Mouse (Mus musculus) limb, embryonic 12.5 days (tissue): Measurements from ENCODE around the gene Olfr395. TPM values are rescaled to one million over a fixed set of nuclear protein-coding genes. Genes with fewer than 3 reads are reported as not detected.
"Not testable (repeated sequence)": the region's sequence is repeated elsewhere in the genome, so short reads cannot be mapped to it uniquely, and the experiment has no call there.

Experiments
- ATAC-seq: fragments of 200-750 bp; cut with Nextera tagmentation; 2 replicates; pipeline ENCODE4 v1.8.0; 2017; ENCODE audit warnings: low read depth, moderate TSS enrichment; ENCODE audit not compliant: insufficient number of reproducible peaks, insufficient read depth, low FRiP score, low TSS enrichment
- H3K27ac ChIP-seq: fragments of 300-500 bp; sonication (generic); 2 replicates; pipeline ENCODE4 v1.5.1; 2016; ENCODE audit warnings: mild to moderate bottlenecking, moderate library complexity
- H3K27me3 ChIP-seq: fragments of 300-500 bp; sonication (generic); 2 replicates; pipeline ENCODE4 v1.6.1; 2016; ENCODE audit warnings: mild to moderate bottlenecking, moderate library complexity
- H3K36me3 ChIP-seq: fragments of 300-500 bp; sonication (generic); 2 replicates; pipeline ENCODE4 v1.6.1; 2016; ENCODE audit warnings: mild to moderate bottlenecking, moderate library complexity
- H3K4me1 ChIP-seq: fragments of 300-500 bp; sonication (generic); replicated peaks from 2 replicates; pipeline ENCODE4 v1.6.1; 2016
- H3K4me2 ChIP-seq: fragments of 300-500 bp; sonication (generic); 2 replicates; pipeline ENCODE4 v1.6.1; 2016; ENCODE audit warnings: mild to moderate bottlenecking, moderate library complexity
- H3K4me3 ChIP-seq: fragments of 300-500 bp; sonication (generic); replicated peaks from 2 replicates; pipeline ENCODE4 v1.5.1; 2016; ENCODE audit warnings: mild to moderate bottlenecking
- H3K9ac ChIP-seq: fragments of 300-500 bp; sonication (generic); replicated peaks from 2 replicates; pipeline ENCODE4 v1.6.1; 2016; ENCODE audit warnings: mild to moderate bottlenecking, moderate library complexity
- H3K9me3 ChIP-seq: fragments of 300-500 bp; sonication (generic); 2 replicates; pipeline ENCODE4 v1.6.1; 2016; ENCODE audit warnings: mild to moderate bottlenecking, moderate library complexity
- WGBS: fragments of 180-500 bp; shearing (Covaris S2); methylation state at CpG from one replicate; pipeline ENCODE4 v1.1.7; 2016; 5-methylcytosine and 5-hydroxymethylcytosine counted together
- polyA plus RNA-seq: library from polyadenylated mRNA; unstranded; fragments of >200 nt; fragmentation: Nextera tagmentation; extraction: Ambion mirVana; gene quantifications from 2 replicates; pipeline ENCODE4 v1.2.1, GENCODE M21; 2016

The Olfr395 gene
- not detected in 2 replicates for polyA plus RNA-seq

- H3K36me3 ChIP-seq, result not testable (repeated sequence)
These were observed at the start of gene Olfr395 for GRCm38 (mm10) chr11:73909199-73909598. Gene Olfr395, minus strand, starts transcription at chr11:73909299.

GRCm38 (mm10) chr11:73936377-73936776 lies 27.3 kb upstream of the Olfr395 start, which contains the start of gene Olfr23:
Gene Olfr23, plus strand, starts transcription at chr11:73936677.
- H3K27me3 ChIP-seq, result no peaks in the 10 kb centered on the region
- H3K36me3 ChIP-seq, result no peaks in the 10 kb centered on the region
- no peak for ATAC-seq
- H3K9me3 ChIP-seq, result peaks cover 12% of the 10 kb centered on the region
- H3K4me2 ChIP-seq, result no peak within 1 kb of the TSS
- H3K27ac ChIP-seq, result no peak within 1 kb of the TSS
- H3K4me3 ChIP-seq, result no peak within 1 kb of the TSS
- no peaks in the 10 kb centered on the region for H3K4me1 ChIP-seq
- H3K9ac ChIP-seq, result no peak within 1 kb of the TSS

More at GRCm38 (mm10) chr11:73909199-73909598, at the start of gene Olfr395:
- H3K9me3 ChIP-seq, result peaks cover 13% of the 10 kb centered on the region; the same call in 1 of the 2 replicates
- H3K9ac ChIP-seq, H3K4me2 ChIP-seq, H3K27ac ChIP-seq, H3K27me3 ChIP-seq, ATAC-seq, H3K4me3 ChIP-seq, H3K4me1 ChIP-seq: not testable (repeated sequence)
- WGBS, result 78% methylated on average over 4 of the region's 4 CpGs

GRCm38 (mm10) chr11:73890671-73891070 lies 18.4 kb downstream of the Olfr395 start, which contains the start of gene Olfr394:
Gene Olfr394, minus strand, starts transcription at chr11:73890771.
- no peaks in the 10 kb centered on the region for H3K4me1 ChIP-seq
- 86% methylated on average over 1 of the region's 1 CpGs for WGBS

More at GRCm38 (mm10) chr11:73890671-73891070, 18.4 kb downstream of the Olfr395 start, which contains the start of gene Olfr394:
- no peak for ATAC-seq
- no peak within 1 kb of the TSS for H3K9ac ChIP-seq
- no peak within 1 kb of the TSS for H3K27ac ChIP-seq
- H3K36me3 ChIP-seq, result no peaks in the 10 kb centered on the region
- no peaks in the 10 kb centered on the region for H3K27me3 ChIP-seq
- H3K4me2 ChIP-seq, result no peak within 1 kb of the TSS
- H3K9me3 ChIP-seq, result peaks cover 12% of the 10 kb centered on the region
- no peak within 1 kb of the TSS for H3K4me3 ChIP-seq

Other genes with a start within 250 kb of the Olfr395 start
- not detected in 2 replicates for gene Zfp735, start 220.5 kb downstream of the Olfr395 start, polyA plus RNA-seq
- gene Olfr389, start 128.6 kb downstream of the Olfr395 start, polyA plus RNA-seq, result not detected in 2 replicates
- gene Olfr390, start 126.3 kb downstream of the Olfr395 start, polyA plus RNA-seq, result not detected in 2 replicates
- not detected in 2 replicates for gene Olfr391-ps, start 106.2 kb downstream of the Olfr395 start, polyA plus RNA-seq
- not detected in 2 replicates for gene Olfr392, start 92.2 kb downstream of the Olfr395 start, polyA plus RNA-seq
- not detected in 2 replicates for gene Olfr393, start 57.8 kb downstream of the Olfr395 start, polyA plus RNA-seq
- gene Olfr394, start 18.5 kb downstream of the Olfr395 start, polyA plus RNA-seq, result not detected in 2 replicates
- not detected in 2 replicates for gene Olfr23, start 27.4 kb upstream of the Olfr395 start, polyA plus RNA-seq
- not detected in 2 replicates for gene Olfr397, start 51.5 kb upstream of the Olfr395 start, polyA plus RNA-seq
- gene Olfr398, start 81.1 kb upstream of the Olfr395 start, polyA plus RNA-seq, result not detected in 2 replicates
- not detected in 2 replicates for gene Olfr139, start 147.3 kb upstream of the Olfr395 start, polyA plus RNA-seq
- not detected in 2 replicates for gene Olfr399, start 147.3 kb upstream of the Olfr395 start, polyA plus RNA-seq
- gene Zfp616, start 160.7 kb upstream of the Olfr395 start, polyA plus RNA-seq, result not detected in 2 replicates
- gene Olfr401, start 204.4 kb upstream of the Olfr395 start, polyA plus RNA-seq, result not detected in 2 replicates
- not detected in 2 replicates for gene Olfr402, start 244.2 kb upstream of the Olfr395 start, polyA plus RNA-seq